Mouse (Mus musculus) hindbrain, postnatal 0 days (tissue): ENCODE measurements around the gene Tpst1. TPM values are rescaled to one million over a fixed set of nuclear protein-coding genes. Genes with fewer than 3 reads are reported as not detected.

ENCODE experiments used
- ATAC-seq: fragments of 200-750 bp; cut with Nextera tagmentation; 2 replicates; pipeline ENCODE4 v1.8.0; 2017; ENCODE audit warnings: mild to moderate bottlenecking, moderate TSS enrichment, moderate library complexity
- DNase-seq: peaks from one replicate; pipeline ENCODE4 v3.0.0-alpha.2; 2015; ENCODE audit warnings: low spot score
- H3K27ac ChIP-seq: fragments of 300-500 bp; sonication (generic); 2 replicates; pipeline ENCODE4 v1.5.1; 2014; ENCODE audit warnings: mild to moderate bottlenecking
- H3K27me3 ChIP-seq: fragments of 300-500 bp; sonication (generic); 2 replicates; pipeline ENCODE4 v1.6.1; 2014; ENCODE audit warnings: low read length, mixed read lengths; ENCODE audit not compliant: insufficient read depth
- H3K36me3 ChIP-seq: fragments of 300-500 bp; sonication (generic); 2 replicates; pipeline ENCODE4 v1.6.1; 2014; ENCODE audit warnings: low read length, mixed read lengths; ENCODE audit not compliant: insufficient read depth
- H3K4me1 ChIP-seq: fragments of 300-500 bp; sonication (generic); 2 replicates; pipeline ENCODE4 v1.6.1; 2014; ENCODE audit warnings: antibody characterized with exemption, low read length, mixed read lengths; ENCODE audit not compliant: insufficient read depth
- H3K4me2 ChIP-seq: fragments of 300-500 bp; sonication (generic); 2 replicates; pipeline ENCODE4 v1.6.1; 2014; ENCODE audit warnings: low read depth, mild to moderate bottlenecking, low read length, moderate library complexity, mixed read lengths
- H3K4me3 ChIP-seq: fragments of 300-500 bp; sonication (generic); 2 replicates; pipeline ENCODE4 v1.5.1; 2014; ENCODE audit warnings: low read length
- H3K9ac ChIP-seq: fragments of 300-500 bp; sonication (generic); replicated peaks from 2 replicates; pipeline ENCODE4 v1.6.1; 2014; ENCODE audit warnings: mild to moderate bottlenecking, low read length, moderate library complexity, mixed read lengths
- H3K9me3 ChIP-seq: fragments of 300-500 bp; sonication (generic); 2 replicates; pipeline ENCODE4 v1.6.1; 2016; ENCODE audit warnings: low read length, mixed read lengths
- CTCF ChIP-seq: IDR thresholded peaks from 2 replicates; pipeline ENCODE4 v1.5.1; 2016; ENCODE audit warnings: antibody characterized with exemption, control low read depth, low read depth
- WGBS: fragments of 180-500 bp; shearing (Covaris S2); extraction: QIAGEN DNeasy Blood & Tissue Kit; methylation state at CpG from one replicate; pipeline ENCODE4 v1.1.7; 2014; 5-methylcytosine and 5-hydroxymethylcytosine counted together
- polyA plus RNA-seq: library from polyadenylated mRNA; unstranded; fragments of >200 nt; fragmentation: Nextera tagmentation; extraction: Ambion mirVana; gene quantifications from 2 replicates; pipeline ENCODE4 v1.2.1, GENCODE M21; 2015
- total RNA-seq: library from RNA; depleted of rRNA; stranded (reverse); fragments of >200 nt; gene quantifications from 2 replicates; pipeline ENCODE4 v1.2.3, GENCODE M21; 2014

Tpst1 gene
- total and polyA plus RNA-seq, 2 experiments from 2014 or later: 38.1 to 46.7 TPM

DNA sequence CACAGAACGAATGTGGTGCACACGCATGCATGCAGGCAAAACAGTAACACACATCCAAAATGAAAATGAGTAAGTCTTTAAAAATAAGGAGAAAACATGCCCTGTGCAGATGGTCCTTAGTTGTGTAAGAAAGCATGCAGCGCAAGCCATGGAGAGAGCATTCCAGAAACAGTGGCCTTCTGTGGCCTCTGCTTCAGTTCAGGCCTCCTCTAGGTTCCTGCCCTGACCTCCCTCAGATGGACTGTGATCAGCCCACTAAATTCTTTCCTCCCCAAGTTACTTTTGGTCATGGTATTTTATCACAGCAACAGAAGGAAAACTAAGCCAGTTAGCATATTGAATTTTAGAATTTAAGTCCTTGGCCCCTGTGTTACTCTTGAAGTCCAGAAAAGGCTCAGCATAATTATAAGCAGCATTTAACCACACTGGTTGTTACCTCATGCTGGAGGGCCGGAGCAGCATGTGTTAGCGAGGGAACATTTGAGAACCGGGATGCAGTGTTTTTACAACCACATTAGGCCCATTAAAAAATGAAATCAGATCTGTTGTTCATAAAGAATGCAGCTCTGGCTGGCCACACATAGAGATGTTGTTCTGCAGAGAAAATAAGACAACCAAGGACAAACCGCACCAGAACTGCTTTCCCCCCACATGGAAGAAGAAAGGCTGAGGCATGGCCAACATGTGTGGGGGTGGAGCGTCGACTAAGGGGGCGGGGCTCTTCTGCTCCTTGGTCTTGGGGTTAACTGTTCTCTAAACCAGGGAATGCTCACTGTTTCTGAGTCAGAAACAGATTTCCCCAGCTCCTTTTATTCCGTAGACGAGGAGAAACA is 37.7 kb downstream of the Tpst1 start:
- Histone ChIP-seq H3K9ac (no peak overlapping the region), H3K4me2 (no peak overlapping the region), H3K27ac (no peak overlapping the region), H3K4me3 (no peak overlapping the region), H3K36me3 (no peaks in the 10 kb centered on the region; the same call in 1 of the 2 replicates), H3K4me1 (no peaks in the 10 kb centered on the region), H3K27me3 (no peaks in the 10 kb centered on the region), H3K9me3 (no peaks in the 10 kb centered on the region)
- 78% methylated on average over 12 of the region's 12 CpGs for WGBS
- no peak for TF ChIP-seq CTCF
- no peak for ATAC-seq
- no peak for DNase-seq

DNA sequence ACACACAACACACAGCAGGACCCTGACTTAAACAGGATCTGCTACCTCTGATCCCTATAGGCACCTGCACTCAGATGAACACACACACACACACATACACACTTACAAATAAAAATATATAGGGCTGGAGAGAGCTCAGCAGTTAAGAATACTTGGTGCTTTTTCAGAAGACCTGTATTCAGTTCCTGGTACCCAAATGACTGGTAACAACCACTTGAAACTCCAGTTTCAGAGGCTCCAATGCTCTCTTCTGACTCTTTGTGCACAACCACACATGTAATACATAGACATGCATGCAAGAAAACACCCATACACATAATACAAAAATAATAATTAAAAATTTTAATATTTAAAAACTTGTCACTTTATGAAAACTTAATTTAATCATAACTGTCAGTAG is 39.5 kb downstream of the Tpst1 start:
- no peak overlapping the region for H3K27ac ChIP-seq
- H3K4me2 ChIP-seq: no peak overlapping the region
- no peaks in the 10 kb centered on the region for H3K4me1 ChIP-seq
- no peak overlapping the region for H3K4me3 ChIP-seq
- ATAC-seq: no peak
- no peaks in the 10 kb centered on the region for H3K27me3 ChIP-seq
- TF ChIP-seq CTCF: no peak
- DNase-seq: no peak
- H3K9ac ChIP-seq: no peak overlapping the region
- H3K36me3 ChIP-seq: no peaks in the 10 kb centered on the region; the same call in 1 of the 2 replicates
- no peaks in the 10 kb centered on the region for H3K9me3 ChIP-seq

DNA sequence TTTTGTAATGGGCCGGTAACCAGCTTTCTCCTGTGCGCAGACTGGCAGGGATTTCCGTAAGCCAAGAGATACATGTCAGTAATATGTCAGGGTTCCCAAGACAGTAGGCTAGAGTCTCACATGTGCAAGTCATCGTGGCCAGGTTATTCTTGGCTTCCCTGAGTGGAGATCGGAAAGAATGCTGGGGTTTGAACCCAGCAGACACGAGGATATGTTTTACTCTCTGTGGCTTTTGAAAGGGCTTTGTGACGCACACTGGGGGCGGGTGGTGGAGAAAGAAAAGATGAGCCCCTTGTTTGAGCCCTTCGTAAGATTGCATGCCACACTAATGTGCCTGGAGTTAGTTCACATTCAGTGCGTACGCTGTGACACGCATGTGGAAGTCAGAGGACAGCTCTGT is 43.0 kb downstream of the Tpst1 start:
- no peak for ATAC-seq
- Histone ChIP-seq H3K36me3 (no peaks in the 10 kb centered on the region; the same call in 1 of the 2 replicates), H3K4me3 (no peak overlapping the region), H3K27ac (no peak overlapping the region), H3K27me3 (no peaks in the 10 kb centered on the region), H3K4me1 (no peaks in the 10 kb centered on the region), H3K9ac (no peak overlapping the region), H3K4me2 (no peak overlapping the region), H3K9me3 (no peaks in the 10 kb centered on the region)
- 92% methylated on average over 12 of the region's 12 CpGs for WGBS
- TF ChIP-seq CTCF: no peak
- no peak for DNase-seq

DNA sequence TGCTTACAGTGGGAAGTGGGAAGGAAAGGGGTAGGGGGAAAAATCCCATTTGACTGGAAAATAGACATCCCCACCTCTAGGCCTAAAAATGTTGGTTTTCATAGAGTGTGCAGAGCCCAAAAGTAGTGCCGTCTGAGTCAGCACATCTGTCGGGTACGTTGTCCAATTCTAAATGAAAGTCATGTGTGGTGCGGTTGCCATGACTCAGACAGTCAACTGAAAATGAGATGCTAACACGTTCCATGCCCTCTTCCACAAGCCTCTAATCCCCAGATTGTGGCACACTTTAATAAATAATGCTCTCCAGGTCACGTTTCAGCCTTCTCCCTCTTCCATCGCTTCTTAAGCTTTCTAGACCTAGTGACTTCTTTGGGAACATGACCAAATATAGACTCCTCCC is 43.7 kb downstream of the Tpst1 start:
- H3K27ac ChIP-seq: no peak overlapping the region
- no peak overlapping the region for H3K4me3 ChIP-seq
- no peaks in the 10 kb centered on the region for H3K4me1 ChIP-seq
- no peak overlapping the region for H3K9ac ChIP-seq
- TF ChIP-seq CTCF: no peak
- no peaks in the 10 kb centered on the region for H3K9me3 ChIP-seq
- ATAC-seq (no peak), DNase-seq (no peak)
- no peaks in the 10 kb centered on the region for H3K27me3 ChIP-seq
- no peak overlapping the region for H3K4me2 ChIP-seq
- WGBS: 77% methylated on average over 7 of the region's 7 CpGs
- no peaks in the 10 kb centered on the region; the same call in 1 of the 2 replicates for H3K36me3 ChIP-seq

DNA sequence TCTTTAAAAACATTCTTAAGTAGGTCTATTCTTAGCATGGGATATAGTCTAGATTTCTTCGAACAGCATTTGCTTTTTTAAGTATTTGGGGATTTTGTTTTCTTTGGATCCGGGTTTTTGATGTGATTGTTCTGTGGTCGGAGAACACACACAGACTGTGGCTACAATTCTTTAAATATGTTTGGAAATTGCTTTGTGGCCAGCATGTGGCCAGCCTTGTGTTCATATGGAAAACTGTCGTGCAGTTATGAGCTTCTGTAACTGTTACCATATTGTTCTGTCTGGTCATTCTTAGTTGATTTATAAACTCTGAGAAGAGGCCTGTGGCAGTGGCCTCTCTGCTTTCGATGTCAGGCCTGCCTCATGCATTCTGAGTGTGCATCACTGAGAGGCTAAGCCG is 44.8 kb downstream of the Tpst1 start:
- Histone ChIP-seq H3K4me2 (no peak overlapping the region), H3K4me3 (no peak overlapping the region), H3K4me1 (no peaks in the 10 kb centered on the region), H3K9me3 (no peaks in the 10 kb centered on the region), H3K9ac (no peak overlapping the region), H3K36me3 (no peaks in the 10 kb centered on the region; the same call in 1 of the 2 replicates), H3K27ac (no peak overlapping the region), H3K27me3 (no peaks in the 10 kb centered on the region)
- no peak for DNase-seq
- no peak for TF ChIP-seq CTCF
- 81% methylated on average over 6 of the region's 6 CpGs for WGBS
- ATAC-seq: no peak

DNA sequence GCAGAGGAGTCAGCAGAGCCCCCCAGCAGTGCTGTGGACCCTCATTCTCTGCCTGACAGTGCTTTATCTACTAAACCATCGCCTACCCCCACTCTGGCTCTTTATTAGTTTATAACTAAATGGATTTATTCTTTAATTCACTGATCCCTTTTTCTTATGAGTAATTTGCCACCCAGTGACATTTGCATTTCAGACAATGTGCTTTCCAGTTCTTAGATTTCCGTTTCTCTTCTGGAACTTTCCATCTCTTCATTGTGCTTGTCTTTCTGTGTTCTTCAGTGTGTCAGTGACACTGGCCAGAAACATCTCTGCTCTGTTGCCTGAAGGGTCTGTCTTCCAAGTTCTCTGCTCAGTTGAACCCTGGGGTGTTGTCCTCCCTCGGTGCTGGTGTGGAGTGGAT is 46.1 kb downstream of the Tpst1 start:
- H3K4me2 ChIP-seq: no peak overlapping the region
- TF ChIP-seq CTCF: no peak
- H3K4me1 ChIP-seq: no peaks in the 10 kb centered on the region
- H3K36me3 ChIP-seq: no peaks in the 10 kb centered on the region; the same call in 1 of the 2 replicates
- 67% methylated on average over 3 of the region's 3 CpGs for WGBS
- no peak overlapping the region for H3K27ac ChIP-seq
- H3K9me3 ChIP-seq: no peaks in the 10 kb centered on the region
- no peak overlapping the region for H3K9ac ChIP-seq
- H3K27me3 ChIP-seq: no peaks in the 10 kb centered on the region
- no peak for DNase-seq
- no peak overlapping the region for H3K4me3 ChIP-seq
- no peak for ATAC-seq

DNA sequence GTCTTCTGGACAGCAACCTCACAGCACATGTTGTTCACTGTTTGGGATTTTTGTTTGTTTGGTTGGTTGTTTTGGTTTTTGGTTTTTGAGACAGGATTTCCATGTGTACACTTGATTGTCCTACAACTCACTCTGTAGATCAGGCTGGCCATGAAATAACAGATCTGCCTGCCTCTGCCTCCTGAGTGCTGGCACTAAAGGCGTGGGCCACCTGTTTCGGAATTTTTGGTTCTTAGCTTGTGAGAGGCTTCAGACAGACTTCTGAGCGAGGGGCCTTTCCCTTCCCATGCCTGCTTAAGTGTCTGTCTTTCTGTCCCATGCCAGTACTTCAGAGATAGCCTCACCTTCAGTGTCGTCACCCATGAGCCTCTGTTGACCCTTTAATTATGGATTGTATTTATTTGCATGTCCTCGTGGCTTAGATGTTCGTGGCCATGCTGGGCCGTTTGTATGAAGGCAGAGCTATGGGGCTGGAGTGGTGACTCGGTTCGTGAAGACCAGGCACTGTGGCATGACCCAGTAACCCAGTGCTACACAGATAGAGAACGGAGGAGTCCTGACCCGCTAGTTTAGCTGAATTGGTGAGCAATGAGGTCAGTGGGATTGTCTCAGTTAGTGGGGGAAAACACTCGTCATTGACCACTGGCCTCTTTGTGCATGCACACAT is 47.1 kb downstream of the Tpst1 start:
- WGBS: 87% methylated on average over 12 of the region's 12 CpGs

More for the DNA sequence above, 47.1 kb downstream of the Tpst1 start:
- no peak overlapping the region for H3K4me3 ChIP-seq
- no peaks in the 10 kb centered on the region for H3K36me3 ChIP-seq
- H3K27ac ChIP-seq: no peak overlapping the region
- H3K27me3 ChIP-seq: no peaks in the 10 kb centered on the region
- DNase-seq: no peak
- TF ChIP-seq CTCF: no peak
- no peaks in the 10 kb centered on the region for H3K4me1 ChIP-seq
- H3K9me3 ChIP-seq: no peaks in the 10 kb centered on the region
- no peak overlapping the region for H3K4me2 ChIP-seq
- no peak overlapping the region for H3K9ac ChIP-seq
- ATAC-seq: no peak
